Mouse (Mus musculus): ENCODE measurements around the gene Enpp6.

- TF ChIP-seq CTCF (IDR thresholded peaks at IDR 0.05; ENCODE audit: low read depth, low read length) (no peak), TAL1 (conservative IDR thresholded peaks at IDR 0.05; ENCODE audit: low read depth, low read length) (no peak), POLR2AphosphoS5 (IDR thresholded peaks at IDR 0.05; ENCODE audit: insufficient replicate concordance, low read depth, low read length) (no peak), GATA1 (IDR thresholded peaks at IDR 0.05; ENCODE audit: borderline replicate concordance, low read length) (no peak)
These were observed 127.6 kb downstream of the Enpp6 start for GRCm38 (mm10) chr8:47114133-47114796.
